Mouse (Mus musculus) hindbrain, embryonic 12.5 days (tissue): Measurements from ENCODE around the gene Chd9. TPM values are rescaled to one million over a fixed set of nuclear protein-coding genes. Genes with fewer than 3 reads are reported as not detected.

ENCODE experiments used
- ATAC-seq: fragments of 200-750 bp; cut with Nextera tagmentation; 2 replicates; pipeline ENCODE4 v1.8.0; 2017; ENCODE audit warnings: moderate TSS enrichment; ENCODE audit not compliant: low FRiP score
- H3K27ac ChIP-seq: fragments of 300-500 bp; sonication (generic); 2 replicates; pipeline ENCODE4 v1.5.1; 2016; ENCODE audit warnings: mild to moderate bottlenecking
- H3K27me3 ChIP-seq: fragments of 300-500 bp; sonication (generic); 2 replicates; pipeline ENCODE4 v1.6.1; 2016; ENCODE audit warnings: mild to moderate bottlenecking
- H3K36me3 ChIP-seq: fragments of 300-500 bp; sonication (generic); 2 replicates; pipeline ENCODE4 v1.6.1; 2016; ENCODE audit warnings: mild to moderate bottlenecking
- H3K4me1 ChIP-seq: fragments of 300-500 bp; sonication (generic); 2 replicates; pipeline ENCODE4 v1.6.1; 2016
- H3K4me2 ChIP-seq: fragments of 300-500 bp; sonication (generic); replicated peaks from 2 replicates; pipeline ENCODE4 v1.6.1; 2016; ENCODE audit warnings: mild to moderate bottlenecking
- H3K4me3 ChIP-seq: fragments of 300-500 bp; sonication (generic); 2 replicates; pipeline ENCODE4 v1.5.1; 2016; ENCODE audit warnings: mild to moderate bottlenecking
- H3K9ac ChIP-seq: fragments of 300-500 bp; sonication (generic); 2 replicates; pipeline ENCODE4 v1.6.1; 2016; ENCODE audit warnings: mild to moderate bottlenecking, moderate library complexity
- H3K9me3 ChIP-seq: fragments of 300-500 bp; sonication (generic); replicated peaks from 2 replicates; pipeline ENCODE4 v1.6.1; 2016; ENCODE audit warnings: mild to moderate bottlenecking
- WGBS: fragments of 180-500 bp; shearing (Covaris S2); methylation state at CpG from one replicate; pipeline ENCODE4 v1.1.7; 2016; 5-methylcytosine and 5-hydroxymethylcytosine counted together
- polyA plus RNA-seq: library from polyadenylated mRNA; unstranded; fragments of >200 nt; fragmentation: Nextera tagmentation; extraction: Ambion mirVana; gene quantifications from 2 replicates; pipeline ENCODE4 v1.2.1, GENCODE M21; 2016

Gene Chd9
- polyA plus RNA-seq, 1 experiment from 2014 or later, result 83.7 TPM

- Histone ChIP-seq H3K4me1 (peaks cover 49% of the 10 kb centered on the region), H3K27me3 (no peaks in the 10 kb centered on the region), H3K27ac (no peak overlapping the region), H3K9me3 (no peaks in the 10 kb centered on the region), H3K36me3 (no peaks in the 10 kb centered on the region), H3K4me2 (no peak overlapping the region), H3K9ac (no peak overlapping the region), H3K4me3 (no peak overlapping the region)
- ATAC-seq, result no peak
- 100% methylated on average over 2 of the region's 2 CpGs for WGBS
Observed at GRCm38 (mm10) chr8:90867061-90867460, 38.9 kb downstream of the Chd9 start.

DNA sequence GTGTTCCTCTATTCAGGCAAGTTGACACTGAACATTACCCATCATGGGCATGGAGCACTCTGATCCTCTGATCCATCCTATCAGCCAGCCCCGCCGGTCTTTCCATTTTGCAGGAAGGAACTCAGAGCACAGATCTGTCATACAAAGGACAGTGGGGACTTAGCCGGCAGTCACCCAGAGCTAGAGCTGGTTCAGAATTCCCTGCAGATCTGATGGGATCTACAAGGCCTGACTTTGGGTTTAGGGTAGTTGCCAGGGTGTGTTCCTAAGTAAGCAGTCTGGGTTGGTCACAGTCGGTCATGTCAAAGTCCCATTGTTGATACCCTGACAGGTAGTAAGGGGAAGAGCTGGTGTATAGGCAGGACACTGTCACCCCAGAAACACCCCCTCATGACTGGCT is 39.8 kb downstream of the Chd9 start:
- H3K4me3 ChIP-seq, result no peak overlapping the region
- no peaks in the 10 kb centered on the region for H3K36me3 ChIP-seq
- H3K9ac ChIP-seq, result no peak overlapping the region
- no peak for ATAC-seq
- no peak overlapping the region for H3K27ac ChIP-seq
- H3K27me3 ChIP-seq, result no peaks in the 10 kb centered on the region
- H3K4me2 ChIP-seq, result no peak overlapping the region
- peaks cover 41% of the 10 kb centered on the region for H3K4me1 ChIP-seq
- no peaks in the 10 kb centered on the region for H3K9me3 ChIP-seq
- WGBS, result 88% methylated on average over 4 of the region's 4 CpGs

GRCm38 (mm10) chr8:90868334-90868733 is 40.2 kb downstream of the Chd9 start:
- WGBS, result 78% methylated on average over 4 of the region's 4 CpGs
- Histone ChIP-seq H3K27me3 (no peaks in the 10 kb centered on the region), H3K4me1 (peaks cover 40% of the 10 kb centered on the region), H3K9ac (no peak overlapping the region), H3K4me2 (no peak overlapping the region), H3K9me3 (no peaks in the 10 kb centered on the region), H3K27ac (no peak overlapping the region; the same call in 1 of the 2 replicates), H3K36me3 (no peaks in the 10 kb centered on the region), H3K4me3 (no peak overlapping the region)
- ATAC-seq, result no peak

GRCm38 (mm10) chr8:90869071-90869919 is 41.1 kb downstream of the Chd9 start:
- Histone ChIP-seq H3K36me3 (no peaks in the 10 kb centered on the region), H3K4me3 (no peak overlapping the region), H3K4me1 (peaks cover 40% of the 10 kb centered on the region), H3K9me3 (no peaks in the 10 kb centered on the region), H3K27me3 (no peaks in the 10 kb centered on the region), H3K9ac (peak overlapping the region; percentile 14; the same call in 1 of the 2 replicates), H3K27ac (peak overlapping the region; percentile 91), H3K4me2 (peak overlapping the region; percentile 45)
- WGBS, result 33% methylated on average over 18 of the region's 18 CpGs
- peak; percentile 14; the same call in 1 of the 2 replicates for ATAC-seq

GRCm38 (mm10) chr8:90869920-90870777 is 42.0 kb downstream of the Chd9 start:
- H3K9ac ChIP-seq, result peak overlapping the region; percentile 18; the same call in 1 of the 2 replicates

GRCm38 (mm10) chr8:90871375-90872080 is 43.4 kb downstream of the Chd9 start:
- Histone ChIP-seq H3K4me1 (peaks cover 48% of the 10 kb centered on the region), H3K27ac (peak overlapping the region; percentile 91)
- WGBS, result 62% methylated on average over 6 of the region's 6 CpGs

More at GRCm38 (mm10) chr8:90869920-90870777, 42.0 kb downstream of the Chd9 start:
- Histone ChIP-seq H3K4me2 (peak overlapping the region; percentile 45), H3K36me3 (no peaks in the 10 kb centered on the region), H3K4me3 (no peak overlapping the region), H3K27ac (peak overlapping the region; percentile 91), H3K9me3 (no peaks in the 10 kb centered on the region), H3K4me1 (peaks cover 40% of the 10 kb centered on the region), H3K27me3 (no peaks in the 10 kb centered on the region)
- WGBS, result 5% methylated on average over 21 of the region's 22 CpGs
- ATAC-seq, result peak; percentile 93

DNA sequence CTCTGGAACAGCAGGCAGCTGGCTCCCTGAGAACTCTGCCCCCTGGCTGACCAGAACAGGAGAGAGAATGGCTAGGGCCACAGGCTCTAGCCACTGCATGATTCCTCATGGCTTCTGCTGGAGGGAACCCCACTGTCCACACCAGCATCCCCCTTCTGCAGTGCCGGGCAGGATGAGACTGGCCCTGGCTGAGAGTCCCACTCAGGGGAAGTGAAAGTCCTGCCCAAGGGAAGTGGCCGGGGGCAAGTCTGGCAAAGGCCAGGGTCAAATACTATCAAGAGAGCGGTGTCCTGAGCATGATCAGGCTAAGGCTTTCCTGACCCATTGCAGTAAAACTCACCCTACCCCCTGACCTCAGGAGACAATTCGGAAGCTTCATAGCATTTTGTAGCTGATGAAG is 44.9 kb downstream of the Chd9 start:
- H3K4me2 ChIP-seq, result no peak overlapping the region
- ATAC-seq, result no peak
- 80% methylated on average over 4 of the region's 4 CpGs for WGBS
- H3K4me3 ChIP-seq, result no peak overlapping the region
- no peaks in the 10 kb centered on the region for H3K9me3 ChIP-seq
- H3K9ac ChIP-seq, result no peak overlapping the region
- H3K27ac ChIP-seq, result no peak overlapping the region
- H3K36me3 ChIP-seq, result no peaks in the 10 kb centered on the region
- H3K4me1 ChIP-seq, result peaks cover 58% of the 10 kb centered on the region
- no peaks in the 10 kb centered on the region for H3K27me3 ChIP-seq

More at GRCm38 (mm10) chr8:90871375-90872080, 43.4 kb downstream of the Chd9 start:
- H3K9ac ChIP-seq, result no peak overlapping the region
- no peaks in the 10 kb centered on the region for H3K9me3 ChIP-seq
- no peak for ATAC-seq
- H3K27me3 ChIP-seq, result no peaks in the 10 kb centered on the region
- H3K4me2 ChIP-seq, result no peak overlapping the region
- H3K36me3 ChIP-seq, result no peaks in the 10 kb centered on the region
- H3K4me3 ChIP-seq, result no peak overlapping the region

DNA sequence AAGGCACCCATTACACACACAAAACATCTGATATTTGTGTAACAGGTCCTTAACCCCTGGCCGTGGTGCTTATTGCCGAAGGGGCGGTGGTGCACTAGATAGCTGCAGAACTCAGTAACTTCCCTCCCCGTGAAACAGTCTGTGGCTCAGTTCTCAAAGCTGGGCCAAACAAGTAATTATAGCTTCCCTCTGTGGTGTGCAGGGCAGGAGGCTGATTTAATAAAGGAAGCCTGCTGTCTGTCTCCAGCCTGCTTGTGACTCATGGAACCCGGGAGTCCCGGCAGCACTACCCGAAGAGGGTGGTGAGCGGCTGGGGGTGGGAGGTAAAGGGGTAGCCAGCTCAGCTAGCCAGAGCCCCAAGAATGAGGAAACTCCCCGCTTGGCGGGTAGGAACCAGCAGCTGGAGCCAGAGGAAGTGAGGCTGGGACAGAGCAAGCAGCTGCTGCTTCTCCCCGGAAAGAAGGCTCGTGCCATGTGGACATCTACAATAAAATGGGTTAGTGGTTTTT is 48.1 kb downstream of the Chd9 start:
- peak; percentile 55 for ATAC-seq
- peak overlapping the region; percentile 40; the same call in 1 of the 2 replicates for H3K9ac ChIP-seq
- H3K27me3 ChIP-seq, result no peaks in the 10 kb centered on the region
- peaks cover 27% of the 10 kb centered on the region for H3K4me1 ChIP-seq
- H3K27ac ChIP-seq, result peak overlapping the region; percentile 90
- no peaks in the 10 kb centered on the region for H3K36me3 ChIP-seq
- peak overlapping the region; percentile 34 for H3K4me3 ChIP-seq
- 2% methylated on average over 12 of the region's 12 CpGs for WGBS
- H3K9me3 ChIP-seq, result no peaks in the 10 kb centered on the region
- peak overlapping the region; percentile 76 for H3K4me2 ChIP-seq

GRCm38 (mm10) chr8:90876722-90877429 is 48.7 kb downstream of the Chd9 start:
- no peaks in the 10 kb centered on the region for H3K36me3 ChIP-seq
- H3K4me3 ChIP-seq, result peak overlapping the region; percentile 34
- 1% methylated on average over 24 of the region's 24 CpGs for WGBS
- peak overlapping the region; percentile 55 for H3K9ac ChIP-seq
- H3K27me3 ChIP-seq, result no peaks in the 10 kb centered on the region
- peak overlapping the region; percentile 76 for H3K4me2 ChIP-seq
- ATAC-seq, result peak; percentile 73
- H3K4me1 ChIP-seq, result peaks cover 22% of the 10 kb centered on the region
- no peaks in the 10 kb centered on the region for H3K9me3 ChIP-seq
- peak overlapping the region; percentile 90 for H3K27ac ChIP-seq

DNA sequence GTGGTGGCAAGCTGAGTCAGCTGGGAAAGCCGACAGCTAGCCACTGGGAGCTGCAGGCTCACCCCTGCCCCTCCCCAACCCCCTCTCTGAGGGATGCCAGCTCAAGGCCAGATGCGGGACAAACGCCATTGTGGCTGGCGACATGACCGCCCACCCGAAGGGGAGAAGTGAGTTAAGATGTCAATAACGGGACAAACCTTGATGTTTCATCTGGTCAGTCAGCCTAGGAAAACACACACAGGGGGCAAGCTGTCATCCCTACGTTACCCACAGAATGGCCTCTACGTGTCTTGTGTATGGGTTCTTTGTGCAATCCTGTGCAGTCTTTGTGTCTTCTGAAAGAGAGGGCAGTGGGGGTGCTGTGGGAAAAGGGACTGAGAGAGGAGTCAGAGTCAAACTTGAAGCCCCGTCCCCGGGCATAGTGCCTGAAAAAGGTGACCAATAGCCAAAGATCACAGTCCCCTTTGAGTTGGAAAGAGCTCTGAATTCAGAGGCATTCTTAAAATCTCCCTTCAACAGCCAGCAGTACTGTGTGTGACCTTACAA is 49.4 kb downstream of the Chd9 start:
- Histone ChIP-seq H3K4me1 (peaks cover 22% of the 10 kb centered on the region), H3K9ac (peak overlapping the region; percentile 55), H3K36me3 (no peaks in the 10 kb centered on the region), H3K9me3 (no peaks in the 10 kb centered on the region), H3K27me3 (no peaks in the 10 kb centered on the region), H3K27ac (peak overlapping the region; percentile 90), H3K4me3 (peak overlapping the region; percentile 34), H3K4me2 (peak overlapping the region; percentile 76)
- ATAC-seq, result peak; percentile 60
- 2% methylated on average over 11 of the region's 11 CpGs for WGBS

- H3K4me3 ChIP-seq, result no peak overlapping the region
- H3K4me2 ChIP-seq, result no peak overlapping the region
- H3K4me1 ChIP-seq, result peaks cover 22% of the 10 kb centered on the region
- 74% methylated on average over 6 of the region's 6 CpGs for WGBS
- H3K9me3 ChIP-seq, result no peaks in the 10 kb centered on the region
- no peaks in the 10 kb centered on the region for H3K36me3 ChIP-seq
- no peak overlapping the region for H3K27ac ChIP-seq
- ATAC-seq, result no peak
- H3K9ac ChIP-seq, result no peak overlapping the region
- H3K27me3 ChIP-seq, result no peaks in the 10 kb centered on the region
Observed at GRCm38 (mm10) chr8:90878551-90878950, 50.4 kb downstream of the Chd9 start.
